Mouse (Mus musculus): ENCODE results near the gene Cmtm2a.
"Not testable (repeated sequence)": the region's sequence is repeated elsewhere in the genome, so short reads cannot be mapped to it uniquely, and the experiment has no call there.

The Cmtm2a gene

DNA sequence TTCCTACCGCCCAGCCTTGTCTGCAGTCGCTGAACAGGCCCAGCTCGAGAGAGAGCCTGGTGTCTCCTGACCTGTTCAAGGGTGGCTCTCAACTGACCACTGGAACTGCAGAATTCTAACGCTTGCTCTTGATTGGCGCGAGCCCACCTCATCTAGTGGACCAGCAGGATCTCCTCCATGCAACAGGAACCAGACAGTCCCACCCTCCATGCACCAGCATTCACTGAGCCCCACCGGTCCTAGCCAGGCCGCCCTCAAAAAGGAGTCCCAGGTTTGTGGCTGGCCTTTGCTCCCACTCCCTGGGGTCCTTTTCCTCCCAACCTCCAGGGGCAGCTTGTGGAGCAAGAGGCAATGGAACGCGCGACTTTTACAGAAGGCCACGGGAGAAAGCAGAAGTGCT lies at the start of gene Cmtm2a:
TSS of gene Cmtm2a (minus strand) at position 101 of the 400 bp plus-strand sequence.
- DNase-seq (ENCODE audit: low spot score in 2 of 2): not testable (repeated sequence)

DNA sequence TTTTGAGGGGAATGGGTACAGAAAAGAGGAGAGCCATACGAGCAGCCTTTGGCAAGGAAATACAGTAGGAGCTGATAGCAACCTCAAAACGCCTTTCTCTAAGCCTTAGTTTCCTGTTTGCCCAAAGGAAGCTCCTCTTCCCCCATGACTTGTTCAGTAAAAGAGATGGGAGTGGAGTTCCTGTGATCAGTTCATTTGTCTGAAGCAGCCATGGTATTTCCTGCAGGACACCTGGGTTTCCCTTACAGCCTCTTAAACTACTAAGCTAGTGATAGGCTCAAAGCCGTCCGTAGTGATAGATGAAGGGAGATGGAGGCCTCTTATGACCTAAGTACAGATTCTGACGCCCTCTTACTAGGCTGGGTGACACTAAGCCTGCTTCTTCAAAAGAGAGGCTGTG lies 49.4 kb upstream of the Cmtm2a start:
- no peak for DNase-seq (ENCODE audit: low spot score in 2 of 2)

DNA sequence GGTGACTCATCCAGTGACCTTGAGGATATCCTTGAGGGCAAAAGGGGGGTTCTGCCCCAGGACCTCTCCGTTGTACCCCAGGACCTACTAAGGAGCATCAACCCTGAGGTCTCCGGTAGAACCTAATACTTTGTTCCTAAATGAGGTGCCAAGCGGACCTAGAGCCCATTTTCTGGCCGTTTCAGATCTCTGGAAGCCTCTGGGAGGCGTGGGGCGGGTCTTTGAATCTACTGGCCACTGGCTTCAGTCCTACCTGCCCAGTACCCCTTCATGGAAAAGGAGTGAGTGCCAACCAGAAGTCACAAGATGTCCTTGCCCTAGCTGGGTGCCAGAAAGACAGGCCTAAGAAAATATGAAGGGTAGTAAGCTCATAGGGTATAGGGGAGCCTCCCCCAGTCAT lies 48.7 kb upstream of the Cmtm2a start:
- no peak for DNase-seq (ENCODE audit: low spot score in 2 of 2)

DNA sequence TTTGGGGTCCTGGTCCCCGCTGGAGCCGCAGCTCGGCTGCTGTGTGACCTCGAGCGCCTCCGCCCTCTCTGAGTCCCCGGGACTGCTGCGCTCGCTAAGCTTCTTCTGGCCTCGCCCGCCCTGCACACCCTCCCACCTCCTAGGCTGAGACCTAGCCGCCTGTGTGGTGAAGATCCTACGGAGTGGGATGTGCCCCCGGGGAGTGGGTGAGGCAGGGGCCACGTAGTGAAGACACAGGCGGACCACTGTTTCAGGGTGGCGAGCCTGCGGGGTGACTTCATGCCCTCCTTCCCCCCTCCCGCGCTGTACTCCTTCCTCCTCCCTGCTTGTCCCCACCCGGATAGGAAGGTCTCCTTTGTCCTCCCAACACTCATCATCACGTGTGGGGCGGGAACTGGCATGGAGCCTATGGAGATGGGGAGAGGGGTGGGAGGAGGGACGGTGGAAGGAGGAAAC lies 48.2 kb upstream of the Cmtm2a start:
- DNase-seq (ENCODE audit: low spot score in 2 of 2): peak; percentile 17 to 19

DNA sequence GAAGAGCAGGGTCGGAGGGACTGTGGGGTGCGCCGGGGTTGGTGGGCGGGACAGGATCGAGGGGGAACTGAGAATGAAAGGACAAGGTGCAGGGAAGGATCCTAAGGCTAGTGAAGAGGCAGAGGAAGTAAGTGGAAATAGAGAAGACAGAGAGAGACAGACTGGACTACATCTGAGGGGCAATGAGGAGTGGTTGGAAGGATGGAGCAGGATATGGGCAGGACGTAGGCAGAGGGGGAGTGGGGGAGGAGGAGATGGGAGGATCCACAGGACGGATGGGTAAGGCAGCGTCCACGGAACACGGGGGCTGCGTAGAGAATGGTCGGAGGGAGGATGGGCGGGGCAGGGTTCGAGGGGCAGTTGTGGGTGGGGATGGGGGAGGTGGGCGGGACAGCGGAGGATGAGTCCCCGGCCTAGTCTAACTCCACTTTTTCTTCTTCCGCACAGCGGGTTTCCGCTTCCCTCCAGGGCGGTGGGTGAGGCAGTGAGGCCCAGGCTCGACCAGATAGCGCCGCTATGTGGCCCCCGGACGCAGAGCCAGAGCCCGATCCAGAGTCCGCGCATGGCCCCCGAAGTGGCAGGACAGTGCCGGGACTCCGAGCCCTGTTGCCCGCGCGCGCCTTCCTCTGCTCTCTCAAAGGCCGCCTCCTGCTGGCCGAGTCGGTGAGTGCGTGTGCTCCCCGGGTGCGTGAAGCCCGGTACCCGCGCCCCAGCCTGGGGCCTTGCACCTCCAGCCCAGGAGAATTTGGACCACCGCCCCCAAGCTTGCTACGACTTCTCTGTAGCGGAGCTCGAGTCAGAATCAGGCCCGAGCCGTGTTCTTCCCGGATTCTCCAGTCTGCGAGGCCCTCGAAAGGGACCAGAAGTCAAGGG lies 47.5 kb upstream of the Cmtm2a start:
- peak; percentile 53 to 59 for DNase-seq (ENCODE audit: low spot score in 2 of 2)

DNA sequence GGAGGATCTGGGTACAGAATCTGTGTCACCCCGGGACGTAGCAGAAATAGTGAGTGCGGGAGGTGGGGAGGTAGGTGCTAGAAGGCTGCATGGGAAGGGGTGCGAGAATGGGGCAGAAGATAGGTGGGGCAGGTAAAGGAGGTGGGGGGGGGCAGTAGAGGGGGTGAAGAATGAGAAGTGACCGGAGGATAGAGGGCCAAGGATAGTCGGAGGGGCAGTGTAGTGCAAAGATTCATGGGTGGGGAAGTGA lies 46.9 kb upstream of the Cmtm2a start:
- no peak for DNase-seq (ENCODE audit: low spot score in 2 of 2)

DNA sequence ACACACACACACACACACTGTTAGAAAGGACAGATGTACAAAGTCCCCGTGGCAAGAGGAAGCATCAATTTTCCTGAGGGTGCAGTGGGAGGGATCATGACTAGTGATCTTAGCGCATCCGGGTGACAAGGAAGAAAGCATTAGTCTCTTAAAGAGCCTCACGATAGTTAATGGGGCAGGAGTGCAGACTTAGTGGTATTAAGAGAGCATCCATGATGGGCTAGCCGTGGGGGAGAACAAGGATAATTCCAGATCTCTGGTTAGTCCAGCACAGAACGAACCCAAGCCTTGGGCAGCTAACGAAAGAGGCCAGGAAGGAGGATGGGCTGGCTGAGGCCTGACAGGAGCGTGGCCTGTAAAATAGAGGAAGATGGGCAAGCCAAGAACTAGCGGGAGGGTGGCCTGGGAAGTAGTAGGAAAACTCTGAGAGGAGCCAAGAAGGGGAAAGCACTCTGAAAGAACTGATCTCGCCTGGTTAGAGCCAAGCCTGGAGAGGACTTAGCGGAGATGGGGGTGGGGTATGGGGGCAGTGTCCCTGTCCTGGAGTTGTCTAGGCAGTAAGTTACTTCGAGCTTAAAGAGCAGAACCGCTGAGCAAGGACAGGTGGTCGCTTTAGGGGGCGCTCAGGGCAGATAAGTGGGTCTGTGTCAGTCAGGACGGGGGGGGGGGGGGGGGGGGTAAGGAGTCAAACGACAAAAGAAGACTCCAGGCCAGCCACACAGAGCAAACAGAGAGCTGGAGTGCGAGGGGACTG lies 46.4 kb upstream of the Cmtm2a start, which contains the start of gene Cmtm3:
TSS of gene Cmtm3 (plus strand) at position 182 of the 754 bp plus-strand sequence.
- peak in 1 of 2 experiments; percentile 20 for DNase-seq (ENCODE audit: low spot score in 2 of 2)

DNA sequence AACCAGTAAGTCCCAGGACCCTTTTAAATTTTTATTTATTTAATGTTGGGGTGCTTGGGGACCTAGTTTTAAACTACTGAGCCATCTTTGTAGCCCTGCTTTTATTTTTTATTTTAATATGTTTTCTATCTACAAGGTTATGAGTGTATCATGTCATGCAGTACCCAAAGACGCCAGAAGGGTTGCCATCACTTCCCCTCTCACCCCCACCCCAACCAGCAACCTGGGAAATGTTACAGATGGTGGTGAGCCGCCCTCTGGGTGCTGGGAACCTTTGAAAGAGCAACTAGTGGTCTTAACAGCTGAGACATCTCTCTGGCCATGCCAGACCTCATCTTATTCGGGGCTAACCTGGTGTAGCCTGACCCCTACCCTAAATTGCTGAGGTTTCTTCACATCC lies 44.9 kb upstream of the Cmtm2a start:
- no peak for DNase-seq (ENCODE audit: low spot score in 2 of 2)

DNA sequence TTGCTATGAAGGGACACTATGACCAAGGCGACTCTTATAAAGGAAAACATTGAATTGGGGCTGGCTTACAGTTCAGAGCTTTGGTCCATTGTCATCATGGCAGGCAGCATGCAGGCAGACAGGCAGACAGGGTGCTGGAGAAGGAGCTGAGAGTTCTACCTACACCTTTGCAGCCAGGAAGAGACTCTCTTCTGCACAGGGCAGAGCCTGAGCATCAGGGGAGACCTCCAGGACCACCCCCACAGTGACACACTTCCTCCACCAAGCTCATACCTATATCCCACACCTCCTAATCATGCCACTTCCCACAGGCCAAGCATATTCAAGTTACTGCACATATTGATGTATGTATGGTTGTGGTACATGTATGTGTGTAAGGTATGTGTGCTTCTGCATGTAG lies 43.8 kb upstream of the Cmtm2a start:
- no peak for DNase-seq (ENCODE audit: low spot score in 2 of 2)

DNA sequence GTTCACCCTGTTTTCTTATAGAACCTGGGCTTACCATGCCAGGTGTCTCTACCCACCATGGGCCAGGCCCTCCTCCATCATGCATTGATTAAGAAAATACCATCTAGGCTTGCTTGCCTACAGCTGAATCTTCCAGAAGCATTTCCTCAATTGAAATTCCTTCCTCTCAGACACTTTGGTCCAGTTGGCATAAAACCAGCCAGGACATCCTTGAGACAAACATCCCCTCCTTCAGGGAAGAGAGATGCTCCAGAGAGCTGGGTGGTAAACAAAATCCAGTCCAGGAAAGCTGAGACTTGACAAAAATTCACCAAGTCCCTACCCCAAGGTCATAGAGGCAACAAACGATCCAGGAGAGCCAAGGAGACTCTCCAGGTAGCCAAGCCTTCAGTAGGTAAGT lies 41.2 kb upstream of the Cmtm2a start:
- no peak for DNase-seq (ENCODE audit: low spot score in 2 of 2)

DNA sequence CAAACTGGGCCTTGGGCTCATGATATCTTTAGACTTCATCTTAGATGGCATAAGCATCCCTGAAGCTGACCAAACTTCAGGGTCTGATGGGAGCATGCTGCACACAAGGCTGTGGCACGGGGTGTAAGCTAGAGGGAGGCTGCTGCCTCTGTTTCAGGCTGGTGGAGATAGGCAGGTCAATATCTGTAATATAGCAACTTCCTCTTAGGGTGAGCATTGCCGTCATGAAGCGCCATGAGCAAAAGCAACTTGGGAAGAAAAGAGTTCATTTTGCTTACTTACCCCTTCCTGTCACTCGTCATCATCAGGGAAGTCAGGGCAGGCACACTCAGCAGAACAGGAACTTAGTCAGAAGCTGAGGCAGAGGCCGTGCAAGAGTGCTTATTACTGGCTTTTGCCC lies 40.8 kb upstream of the Cmtm2a start:
- DNase-seq (ENCODE audit: low spot score in 2 of 2): no peak

DNA sequence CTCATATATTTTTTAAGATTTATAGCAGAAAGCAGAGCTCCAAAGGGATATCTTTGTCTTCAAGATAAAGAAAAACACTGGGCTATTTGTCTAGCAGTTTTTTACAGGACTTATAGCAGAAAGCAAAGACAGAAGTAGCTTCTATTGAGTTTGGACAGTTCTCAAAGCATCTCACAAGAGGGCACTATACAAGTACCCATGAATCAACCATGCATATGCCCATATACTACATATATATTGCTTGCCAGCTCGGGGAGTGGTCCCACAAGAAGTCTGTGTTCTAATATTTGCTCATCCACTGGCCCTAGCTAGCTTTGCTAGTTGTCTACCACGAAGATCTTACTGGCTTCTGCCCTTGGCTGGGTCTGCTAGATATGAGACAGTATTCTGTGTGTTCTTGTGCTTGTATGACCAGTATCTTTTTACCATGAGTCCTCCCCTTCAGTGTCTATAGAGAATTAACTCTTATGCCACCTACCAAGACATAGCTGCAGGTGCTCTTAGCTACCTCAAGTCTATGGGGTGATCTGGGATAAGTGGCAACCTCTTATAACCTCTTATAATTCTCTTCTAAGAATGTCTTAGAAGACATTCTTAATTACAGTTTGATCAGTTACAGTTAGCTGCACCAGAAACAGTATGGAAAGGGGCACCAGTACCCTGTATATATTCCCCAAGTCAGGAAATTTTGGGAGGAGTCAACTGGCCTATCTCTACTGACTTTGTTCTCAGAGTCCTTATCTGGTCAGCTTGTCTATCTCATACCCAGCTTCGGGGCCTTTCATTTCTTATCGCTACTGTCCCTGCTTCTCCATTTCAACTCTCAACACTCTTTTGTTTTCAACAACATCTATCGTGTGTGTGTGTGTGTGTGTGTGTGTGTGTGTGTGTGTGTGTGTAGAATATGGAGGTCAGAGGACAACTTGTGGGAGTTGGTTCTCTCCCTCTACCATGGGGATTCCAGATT lies 40.0 kb upstream of the Cmtm2a start:
- DNase-seq (ENCODE audit: low spot score in 2 of 2): no peak

DNA sequence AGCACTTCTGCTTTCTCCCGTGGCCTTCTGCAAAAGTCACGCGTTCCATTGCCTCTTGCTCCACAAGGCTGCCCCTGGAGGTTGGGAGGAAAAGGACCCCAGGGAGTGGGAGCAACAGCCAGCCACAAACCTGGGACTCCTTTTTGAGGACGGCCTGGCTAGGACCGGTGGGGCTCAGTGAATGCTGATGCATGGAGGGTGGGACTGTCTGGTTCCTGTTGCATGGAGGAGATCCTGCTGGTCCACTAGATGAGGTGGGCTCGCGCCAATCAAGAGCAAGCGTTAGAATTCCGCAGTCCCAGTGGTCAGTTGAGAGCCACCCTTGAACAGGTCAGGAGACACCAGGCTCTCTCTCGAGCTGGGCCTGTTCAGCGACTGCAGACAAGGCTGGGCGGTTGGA lies 28.9 kb upstream of the Cmtm2a start, which contains the start of gene Cmtm2b:
TSS of gene Cmtm2b (plus strand) at position 301 of the 400 bp plus-strand sequence.
- not testable (repeated sequence) for DNase-seq (ENCODE audit: low spot score in 2 of 2)

DNA sequence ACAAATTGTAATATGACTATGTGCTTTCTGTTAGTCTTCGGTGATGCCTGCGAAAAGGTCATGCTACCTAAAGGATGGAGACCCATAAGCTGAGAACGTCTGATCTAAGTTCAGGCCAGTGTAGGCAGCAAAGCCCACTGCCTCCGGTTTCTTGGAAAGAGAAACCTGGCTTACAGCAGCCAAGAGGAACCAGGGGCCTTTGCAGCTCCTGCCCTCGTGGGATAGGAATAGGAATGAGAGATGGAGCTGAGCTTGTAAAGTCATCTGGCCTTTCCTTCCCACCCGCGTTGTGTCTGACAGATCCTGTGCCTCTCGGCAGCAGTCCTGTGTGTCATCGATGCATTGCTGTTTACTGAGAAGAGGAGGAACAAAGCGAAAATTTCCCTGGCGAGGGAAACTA lies 28.3 kb upstream of the Cmtm2a start, which contains the start of gene Gm11020:
TSS of gene Gm11020 (plus strand) at position 301 of the 400 bp plus-strand sequence.
- not testable (repeated sequence) for DNase-seq (ENCODE audit: low spot score in 2 of 2)

DNA sequence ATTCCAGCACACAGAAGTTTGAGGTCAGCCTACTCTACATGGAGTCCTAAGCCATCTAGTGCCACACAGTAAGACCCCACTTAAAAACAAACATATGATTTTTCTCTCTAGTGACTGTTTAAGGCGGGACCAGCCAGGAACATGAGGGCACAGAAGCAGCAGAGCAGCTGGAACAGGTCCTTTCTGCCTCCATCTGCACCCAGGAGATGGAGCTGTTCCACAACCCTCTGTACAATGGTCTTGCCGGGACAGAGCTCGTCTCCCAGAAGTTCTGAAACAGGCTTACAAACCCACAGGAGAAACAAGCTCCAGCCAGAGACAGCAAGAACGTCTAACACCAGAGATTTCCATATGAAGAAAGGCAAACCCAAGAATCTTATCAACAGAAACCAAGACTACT lies 20.3 kb upstream of the Cmtm2a start:
- DNase-seq (ENCODE audit: low spot score in 2 of 2): peak in 1 of 2 experiments; percentile 6

DNA sequence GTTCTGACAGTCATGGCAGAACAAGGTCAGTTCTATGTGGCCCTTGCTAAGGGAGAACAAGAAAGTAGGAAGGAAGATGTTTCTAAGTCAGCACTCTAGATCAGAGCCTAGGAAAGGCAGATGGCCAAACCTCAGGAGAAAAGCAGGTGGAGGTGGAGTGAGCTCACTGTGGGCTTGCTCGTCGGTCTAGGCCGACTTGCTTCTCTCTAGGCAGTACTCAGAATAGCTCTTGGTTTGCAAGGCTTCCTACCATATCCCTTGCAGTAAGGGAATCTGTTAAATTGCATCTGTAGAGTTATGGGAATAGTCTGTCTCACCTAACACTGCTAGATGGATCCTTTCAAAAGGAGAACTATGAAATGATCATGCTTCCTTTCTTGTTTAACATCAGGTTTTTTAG lies 19.0 kb upstream of the Cmtm2a start:
- peak in 1 of 2 experiments; percentile 8 for DNase-seq (ENCODE audit: low spot score in 2 of 2)

DNA sequence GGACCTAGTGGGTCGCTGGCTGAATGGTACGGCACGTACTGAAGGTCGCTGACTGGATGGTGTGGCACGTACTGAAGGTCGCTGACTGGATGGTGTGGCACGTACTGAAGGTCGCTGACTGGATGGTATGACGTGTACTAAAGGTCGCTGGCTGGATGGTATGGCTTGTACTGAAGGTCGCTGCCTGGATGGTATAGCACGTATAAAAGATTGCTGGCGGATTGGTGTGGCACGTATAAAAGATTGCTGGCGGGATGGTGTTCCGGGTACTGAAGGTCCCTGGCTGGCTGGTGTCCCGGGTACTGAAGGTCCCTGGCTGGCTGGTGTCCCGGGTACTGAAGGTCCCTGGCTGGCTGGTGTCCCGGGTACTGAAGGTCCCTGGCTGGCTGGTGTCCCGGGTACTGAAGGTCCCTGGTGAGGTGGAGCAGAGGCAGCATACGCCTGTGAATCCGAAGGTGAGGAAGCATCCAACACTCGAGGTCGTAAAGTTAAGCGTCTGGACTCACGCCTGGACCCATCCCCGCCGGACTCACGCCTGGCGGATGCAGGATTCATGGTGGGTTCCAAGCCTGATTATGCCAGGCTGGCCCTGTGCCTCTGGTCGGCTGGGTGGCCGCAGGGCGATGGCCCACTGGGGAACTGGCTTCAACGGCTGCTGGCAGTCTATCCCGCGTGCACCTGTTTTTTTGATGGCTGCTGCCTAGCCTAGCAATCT lies 16.6 kb upstream of the Cmtm2a start, which contains the start of the genes Gm45711 and Cmtm1:
TSS of gene Gm45711 (minus strand) at position 641 of the 715 bp plus-strand sequence.
TSS of gene Cmtm1 (minus strand) at position 705 of the 715 bp plus-strand sequence.
- DNase-seq (ENCODE audit: low spot score in 2 of 2): peak in 1 of 2 experiments; percentile 3

DNA sequence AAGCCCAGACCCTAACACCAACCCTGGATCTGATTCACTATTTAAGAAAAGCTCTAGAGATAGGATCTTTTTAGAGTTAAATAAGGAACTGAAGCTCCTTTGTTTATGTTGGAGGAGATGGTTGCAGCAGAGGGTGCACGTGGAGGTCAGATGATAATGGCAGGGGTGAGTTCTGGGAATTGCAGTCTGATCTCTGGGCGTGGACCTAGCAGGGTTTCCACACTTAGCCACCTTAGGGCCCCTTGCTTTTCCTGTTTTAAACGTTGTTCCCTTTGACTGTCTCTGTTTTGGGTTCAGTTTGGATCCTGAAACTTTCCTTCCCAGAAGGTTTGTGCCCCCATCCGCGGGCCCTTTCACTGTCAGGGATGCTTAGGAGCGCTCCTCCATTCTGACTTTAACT lies 15.4 kb upstream of the Cmtm2a start:
- DNase-seq (ENCODE audit: low spot score in 2 of 2): not testable (repeated sequence)

DNA sequence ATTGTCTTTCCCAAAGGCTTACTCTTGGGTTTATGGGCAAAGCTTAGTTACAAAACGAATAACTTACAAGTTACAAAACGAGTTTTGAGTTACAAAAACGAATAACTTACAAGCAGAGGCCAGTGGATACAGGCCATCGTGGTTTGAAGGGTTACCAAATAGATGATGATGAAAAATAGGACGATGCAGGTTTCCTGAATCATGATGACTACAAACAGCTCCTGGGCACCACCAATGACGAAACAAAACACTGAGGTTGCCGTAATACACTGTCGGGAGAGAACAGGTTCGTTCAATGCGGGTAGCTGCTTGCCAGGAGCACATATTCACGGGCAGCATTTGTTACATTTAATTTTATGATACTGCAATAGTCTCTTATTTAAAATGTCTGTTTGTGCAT lies 12.0 kb upstream of the Cmtm2a start:
- no peak for DNase-seq (ENCODE audit: low spot score in 2 of 2)

DNA sequence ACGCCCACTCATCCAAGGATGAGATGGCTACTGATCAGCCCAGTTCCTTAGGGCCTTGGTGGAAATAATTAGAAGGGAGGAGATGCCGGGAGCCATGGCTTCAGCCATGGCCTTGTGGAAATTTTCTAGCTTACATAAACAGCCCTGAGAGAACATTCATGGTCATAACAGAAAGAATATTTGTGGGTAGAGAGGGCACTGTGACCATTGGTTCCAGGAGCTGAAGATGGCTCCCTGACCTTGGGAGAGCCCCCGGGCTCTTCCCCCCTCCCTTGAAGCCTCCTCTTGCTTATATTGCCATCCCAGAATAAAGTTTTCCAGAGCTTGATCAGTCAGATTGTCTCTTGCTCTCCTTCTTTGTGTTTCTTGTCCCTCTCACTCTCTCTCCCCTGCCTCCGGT lies 9.6 kb upstream of the Cmtm2a start:
- DNase-seq (ENCODE audit: low spot score in 2 of 2): not testable (repeated sequence)

DNA sequence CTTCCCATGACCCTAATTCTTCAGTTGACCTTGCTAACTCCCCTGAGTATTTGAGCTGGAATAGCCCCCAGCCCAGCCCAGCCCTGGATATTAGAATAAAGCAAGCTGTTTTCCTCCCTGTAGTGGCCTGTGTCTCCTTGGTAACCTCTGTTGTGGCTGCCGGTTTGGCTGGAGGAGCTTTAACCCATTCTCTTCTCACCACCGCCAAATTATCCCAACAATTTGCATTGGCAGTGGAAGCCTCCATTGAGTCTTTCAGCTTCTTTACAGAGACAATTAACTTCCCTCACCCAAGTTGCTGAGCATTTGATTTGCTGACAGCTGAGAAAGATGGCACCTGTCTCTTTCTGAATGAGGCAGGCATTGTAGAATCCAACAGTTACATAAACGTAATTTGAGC lies 8.6 kb upstream of the Cmtm2a start:
- peak in 1 of 2 experiments; percentile 4 for DNase-seq (ENCODE audit: low spot score in 2 of 2)
